Comparison of ENCODE assay signal across 17 mouse cellular contexts in the genomic region with DNA sequence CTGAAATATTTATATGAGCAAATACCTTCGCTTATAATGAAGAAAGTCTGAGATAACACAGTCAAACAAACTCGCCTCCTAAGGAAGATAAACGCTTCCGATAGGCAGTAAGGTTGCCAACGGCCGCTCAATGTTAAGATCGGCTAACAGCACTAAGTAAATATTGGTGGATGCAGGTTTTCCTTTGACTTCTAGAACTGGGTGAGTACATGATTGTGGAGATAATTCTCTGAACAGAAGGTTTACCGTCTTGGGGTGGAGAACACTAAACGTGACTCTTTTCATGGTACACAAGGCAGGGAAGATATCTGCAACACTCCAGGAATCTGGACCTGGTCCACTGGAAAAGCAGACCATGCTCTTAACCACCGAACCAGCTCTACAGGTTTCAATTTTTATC. TPM values are rescaled to one million over a fixed set of nuclear protein-coding genes. Genes with fewer than 3 reads are reported as not detected.
"Had no signal": no experiment of that assay in that cellular context is flagged by ENCODE, and none has a peak within 500 bp of the region (broad histone marks: within the 10 kb centered on the region; RNA-seq: fewer than 3 reads in every experiment).

No protein-coding gene starts in this region.

- H3K27ac ChIP-seq: hindbrain, postnatal 0 days; left cerebral cortex, adult 2 months; limb, embryonic 10.5 days; liver, embryonic 15.5 days; neural tube, embryonic 13.5 days had no signal

- H3K36me3 ChIP-seq: limb, embryonic 10.5 days; liver, embryonic 15.5 days; neural tube, embryonic 13.5 days had no signal

- H3K4me2 ChIP-seq: liver, embryonic 11.5 days; liver, embryonic 15.5 days; neural tube, embryonic 13.5 days had no signal

- H3K4me1 ChIP-seq: limb, embryonic 10.5 days; liver, embryonic 15.5 days; neural tube, embryonic 13.5 days had no signal

- H3K9ac ChIP-seq: liver, embryonic 15.5 days; neural tube, embryonic 13.5 days had no signal

- ATAC-seq: hindbrain, postnatal 0 days had no signal

- H3K4me3 ChIP-seq: left cerebral cortex, adult 2 months; limb, embryonic 10.5 days; liver, embryonic 15.5 days; myocyte; neural tube, embryonic 13.5 days had no signal

- H3K9me3 ChIP-seq: limb, embryonic 10.5 days; liver, embryonic 15.5 days; neural tube, embryonic 13.5 days had no signal

- DNase-seq: kidney, adult 9 months; kidney, postnatal 25 days; midbrain, embryonic 14.5 days; retina, postnatal 1 day; right cerebral cortex, postnatal 4 days; spleen, adult 18-20 months; thymus, adult 18-20 months; thymus, postnatal 14 days had no signal

- H3K27me3 ChIP-seq: liver, embryonic 15.5 days; neural tube, embryonic 13.5 days had no signal

RNA-seq across cellular contexts. Expression of gene Oxgr1, which starts 52.6 kb away (rescaled TPM):
- polyA plus RNA-seq: hindbrain, postnatal 0 days; intestine, embryonic 14.5 days; limb, embryonic 10.5 days; liver, embryonic 11.5 days; liver, embryonic 15.5 days; lung, adult 2 months; midbrain, embryonic 14.5 days; myocyte; neural tube, embryonic 13.5 days had no signal
